Mouse (Mus musculus) gastrocnemius, postnatal 4 days (tissue): ENCODE measurements around the gene Caml. TPM values are rescaled to one million over a fixed set of nuclear protein-coding genes. Genes with fewer than 3 reads are reported as not detected.
"Not testable (repeated sequence)": the region's sequence is repeated elsewhere in the genome, so short reads cannot be mapped to it uniquely, and the experiment has no call there.

Experiments
- DNase-seq, 2 experiments: peaks; one replicate each; pipeline ENCODE4 v3.0.0; 2021 to 2022; ENCODE audit warnings: low spot score in 2 of 2, mixed read lengths in 2 of 2
- total RNA-seq, 2 experiments: library from RNA; stranded (reverse); gene quantifications; 2 replicates each; pipeline ENCODE4 v1.2.3; 2021

Gene Caml
- total RNA-seq, 2 experiments from 2014 or later = 22.2 to 22.7 TPM

DNA sequence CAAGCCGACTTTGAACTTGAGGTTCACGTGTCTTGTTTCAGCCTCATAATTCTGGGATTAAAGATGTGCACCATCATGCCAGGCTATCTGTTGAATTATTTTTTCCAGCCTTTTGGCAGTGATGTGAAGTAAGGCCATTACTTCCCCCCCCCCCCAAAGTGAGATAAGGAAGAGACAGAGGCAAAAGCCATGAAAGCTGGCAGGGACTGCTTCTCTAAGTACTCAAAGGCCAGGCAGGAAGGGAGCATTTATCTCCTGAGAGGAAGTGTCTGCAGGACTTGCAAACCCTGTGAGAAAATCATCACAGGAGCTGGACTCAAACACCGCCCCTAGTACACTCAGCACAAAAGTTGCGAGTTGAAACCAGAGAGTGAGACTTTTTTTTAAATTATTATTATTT is 3.5 kb upstream of the Caml start:
- DNase-seq = no peak

DNA sequence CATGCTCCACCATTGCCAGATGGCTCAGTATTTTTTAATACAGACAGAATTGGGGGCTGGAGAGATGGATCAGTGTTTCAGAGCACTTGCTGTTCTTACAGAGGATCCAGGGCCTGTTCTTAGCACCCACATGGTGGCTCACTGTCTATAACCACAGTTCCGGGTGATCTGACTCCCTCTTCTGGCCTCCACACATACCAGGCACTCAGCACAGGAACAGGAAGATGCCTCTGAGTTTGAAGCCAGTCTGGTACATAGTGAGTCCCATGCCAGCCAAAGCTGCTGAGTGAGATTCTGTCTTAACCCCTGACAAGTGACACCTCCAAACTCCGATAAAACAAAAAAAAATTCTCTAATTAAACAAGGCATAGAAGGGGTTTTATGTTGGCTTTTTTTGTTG is 2.5 kb upstream of the Caml start:
- DNase-seq = no peak

- not testable (repeated sequence) for DNase-seq
Measured at GRCm38 (mm10) chr13:55622156-55622648, 603 bp upstream of the Caml start.

DNA sequence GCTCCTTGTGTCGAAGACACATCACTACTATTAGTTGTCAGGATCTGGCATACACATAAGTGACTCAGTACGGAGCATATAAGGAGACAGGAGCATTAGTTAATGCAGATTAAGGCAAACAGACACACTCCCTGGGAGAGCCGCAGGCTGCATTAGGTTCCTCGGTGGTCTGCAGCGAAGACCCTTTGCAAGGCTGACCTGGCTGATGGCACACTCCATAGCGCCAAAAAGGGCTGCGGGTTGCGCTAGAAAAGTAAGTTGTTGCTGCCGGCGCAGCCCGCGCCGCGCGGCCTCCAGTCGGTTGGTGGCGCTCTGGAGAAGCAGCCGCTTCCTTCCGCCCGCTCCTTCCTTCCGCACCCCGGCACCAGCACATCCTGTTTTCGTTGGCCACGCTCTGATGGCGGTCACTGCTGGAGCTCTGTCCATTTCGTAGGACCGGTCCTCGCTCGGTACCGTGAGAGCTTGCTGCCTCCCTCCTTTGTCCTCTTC is 11.9 kb downstream of the Caml start, which contains the start of gene Ddx46:
Ddx46 (plus strand) TSS at position 389 of the 489 bp plus-strand sequence.
- peak; percentile 90 to 92 for DNase-seq

DNA sequence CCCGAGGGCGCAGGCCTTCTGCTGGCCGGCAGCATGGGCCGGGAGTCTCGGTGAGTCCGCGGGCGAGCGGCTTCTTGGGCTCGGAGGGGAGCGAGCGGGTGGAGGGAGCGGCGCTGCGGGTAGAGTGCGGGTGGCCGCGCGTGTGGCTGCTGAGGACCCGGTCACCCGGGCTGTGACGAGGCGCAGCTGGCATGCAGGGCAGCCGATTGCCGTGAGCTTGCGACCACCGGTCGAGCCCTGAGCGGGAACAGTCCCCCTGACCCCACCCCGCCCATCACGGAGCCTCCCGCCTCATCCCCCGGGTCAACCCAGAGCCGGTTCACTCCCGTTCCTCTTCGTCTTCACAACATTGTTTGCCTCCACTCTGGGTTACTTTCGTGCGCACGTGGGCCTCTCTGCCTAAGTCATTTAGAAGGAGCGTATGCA is 12.4 kb downstream of the Caml start:
- no peak for DNase-seq

- DNase-seq = no peak
Measured at GRCm38 (mm10) chr13:55636185-55636983, 13.6 kb downstream of the Caml start.

DNA sequence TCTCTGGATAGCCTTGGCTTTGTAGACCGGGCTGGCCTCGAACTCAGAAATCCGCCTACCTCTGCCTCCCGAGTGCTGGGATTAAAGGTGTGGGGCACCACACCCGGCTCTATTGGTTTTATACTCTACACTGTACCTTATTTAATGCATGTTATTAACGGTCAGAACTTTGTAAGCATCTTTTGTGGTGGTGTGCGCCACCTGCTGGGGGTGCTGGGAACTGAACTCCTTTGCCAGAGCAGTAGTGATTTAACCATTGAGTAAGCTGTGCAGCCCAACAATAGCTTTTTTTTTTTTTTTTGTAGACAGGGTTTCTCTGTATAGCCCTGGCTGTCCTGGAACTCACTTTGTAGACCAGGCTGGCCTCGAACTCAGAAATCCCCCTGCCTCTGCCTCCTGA is 17.7 kb downstream of the Caml start:
- peak; percentile 54 to 70 for DNase-seq

DNA sequence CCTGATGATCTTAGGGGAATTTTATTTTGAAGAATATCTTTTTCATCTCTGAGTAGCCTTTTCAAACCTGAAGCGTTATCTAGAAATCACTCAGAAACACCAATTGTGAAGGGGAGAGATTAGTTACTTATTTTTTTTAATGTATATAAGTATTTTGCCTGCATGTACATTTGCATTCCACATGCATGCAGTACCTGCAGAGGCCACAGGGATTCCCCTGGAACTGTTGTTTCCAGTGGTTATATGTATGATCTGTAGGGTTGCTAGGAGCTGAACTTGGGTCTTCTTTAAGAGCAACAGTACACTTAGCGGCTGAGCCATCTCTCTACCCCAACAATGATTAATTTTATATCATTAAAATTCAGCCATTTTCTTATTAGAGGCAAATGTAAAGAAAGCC is 21.7 kb downstream of the Caml start:
- no peak for DNase-seq

DNA sequence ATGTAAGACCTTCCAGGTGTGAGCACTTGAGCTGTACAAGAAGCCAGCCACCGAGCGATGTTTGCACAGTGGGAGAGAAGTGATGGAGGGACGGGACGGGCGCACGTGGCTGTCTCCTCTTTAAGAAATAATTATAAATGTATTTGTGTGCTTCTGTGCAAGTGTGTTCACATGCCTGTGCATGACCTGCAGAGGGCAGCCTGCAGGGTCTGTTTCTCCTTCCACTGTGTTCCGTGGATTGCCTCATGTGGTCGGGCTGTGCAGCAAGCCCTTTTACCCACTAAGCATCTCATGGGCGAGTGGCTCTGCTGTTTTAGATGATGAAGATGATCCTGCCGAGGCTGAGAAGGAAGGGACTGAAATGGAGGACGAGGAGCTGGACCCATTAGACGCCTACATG is 27.3 kb downstream of the Caml start:
- DNase-seq = no peak

GRCm38 (mm10) chr13:55650980-55651379 is 28.2 kb downstream of the Caml start:
- no peak for DNase-seq

DNA sequence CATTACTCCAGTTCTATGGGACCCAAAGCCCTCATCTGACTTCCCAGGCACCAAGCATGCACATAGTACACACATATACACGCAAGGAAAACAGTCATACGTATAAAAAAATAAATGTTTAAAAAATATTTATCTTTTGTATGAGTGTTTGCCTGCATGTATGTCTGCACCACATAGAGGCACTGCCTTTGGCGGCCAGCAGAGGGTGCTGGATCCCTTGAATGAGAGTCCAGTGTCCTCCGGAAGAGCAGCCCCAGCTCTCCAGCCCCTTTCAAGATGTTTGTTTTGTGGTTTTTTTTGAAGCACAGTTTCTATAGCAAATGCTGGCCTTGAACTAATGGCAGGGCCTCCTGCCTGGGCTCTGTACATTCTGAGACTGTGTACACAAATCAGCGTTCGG is 45.7 kb downstream of the Caml start:
- DNase-seq = peak in 1 of 2 experiments; percentile 24

GRCm38 (mm10) chr13:55672711-55673110 is 49.9 kb downstream of the Caml start:
- DNase-seq = no peak

GRCm38 (mm10) chr13:55677364-55677763 is 54.6 kb downstream of the Caml start:
- DNase-seq = no peak

Other genes with a start within 250 kb of the Caml start
- gene Slc34a1, start 224.8 kb upstream of the Caml start, total RNA-seq = not detected
- gene Pfn3, start 207.8 kb upstream of the Caml start, total RNA-seq = not detected
- under 1 TPM; 0.22 to 0.70 TPM for gene F12, start 196.2 kb upstream of the Caml start, total RNA-seq
- gene Grk6, start 177.9 kb upstream of the Caml start, total RNA-seq = 10 to 100 TPM; 32.9 TPM
- gene Prr7, start 158.7 kb upstream of the Caml start, total RNA-seq = 1 to 10 TPM; 4.3 to 4.7 TPM
- gene Dbn1, start 134.9 kb upstream of the Caml start, total RNA-seq = 100 to 1,000 TPM; 127 to 147 TPM
- 100 to 1,000 TPM; 304 to 308 TPM for gene Pdlim7, start 109.3 kb upstream of the Caml start, total RNA-seq
- gene Dok3, start 93.7 kb upstream of the Caml start, total RNA-seq = 1 to 10 TPM; 3.1 to 3.3 TPM
- 10 to 100 TPM; 19.9 to 20.9 TPM for gene Ddx41, start 86.3 kb upstream of the Caml start, total RNA-seq
- 10 to 100 TPM; 36.5 to 38.3 TPM for gene Fam193b, start 51.9 kb upstream of the Caml start, total RNA-seq
- gene Tmed9, start 49.3 kb upstream of the Caml start, total RNA-seq = 100 to 1,000 TPM; 149 to 150 TPM
- gene B4galt7, start 23.1 kb upstream of the Caml start, total RNA-seq = 10 to 100 TPM; 11.0 to 12.1 TPM
- 10 to 100 TPM; 28.2 to 35.0 TPM for gene Ddx46, start 12.0 kb downstream of the Caml start, total RNA-seq
- gene B230219D22Rik, start 70.1 kb downstream of the Caml start, total RNA-seq = 10 to 100 TPM; 48.9 to 49.4 TPM
- 10 to 100 TPM; 33.6 to 33.7 TPM for gene Txndc15, start 91.6 kb downstream of the Caml start, total RNA-seq
- 10 to 100 TPM; 25.6 to 29.5 TPM for gene Pcbd2, start 104.4 kb downstream of the Caml start, total RNA-seq
- not detected for gene Catsper3, start 161.6 kb downstream of the Caml start, total RNA-seq
- gene Pitx1, start 213.2 kb downstream of the Caml start, total RNA-seq = 1 to 10 TPM; 5.3 to 5.8 TPM